ENCODE assay signal across 8 mouse cellular contexts in genomic region chr4:136163448-136163847, GRCm38 (mm10). TPM values are rescaled to one million over a fixed set of nuclear protein-coding genes. Genes with fewer than 3 reads are reported as not detected.
DNase-seq lines count a peak whose midpoint lies in the region; ATAC-seq and TF ChIP-seq lines count a peak whose summit lies in the region.

No protein-coding gene starts in this region.

- H3K36me3 ChIP-seq in E14TG2a.4 (ENCODE audit: insufficient read depth, low read length), result no peaks in the 10 kb centered on the region
- no peaks in the 10 kb centered on the region for H3K36me3 ChIP-seq in forebrain, postnatal 0 days (ENCODE audit: insufficient read depth)
- H3K36me3 ChIP-seq in lung, embryonic 14.5 days (ENCODE audit: insufficient read depth), result no peaks in the 10 kb centered on the region

- intact Hi-C loops in heart, postnatal 36 days (cut with DNase I), result loop anchor here (1.0 to 10.0 kb wide), 3 partner anchors 17 to 81 kb away; partner anchors contain the start of gene Tcea3

- DNase-seq in cerebellum, adult 18-20 months, result peak; percentile 70 to 82
- DNase-seq in forebrain, postnatal 0 days, result peak; percentile 90
- peak; percentile 90 to 92 for DNase-seq in heart, postnatal 36 days
- DNase-seq in layer of hippocampus, adult 2 months (ENCODE audit: low spot score in 2 of 2), result peak; percentile 79 to 88
- DNase-seq in lung, embryonic 14.5 days, result peak; percentile 94
- peak; percentile 78 to 83 for DNase-seq in thymus, adult 18-20 months

- no peak overlapping the region for H3K27ac ChIP-seq in forebrain, postnatal 0 days (ENCODE audit: low read depth, low read length)
- H3K27ac ChIP-seq in layer of hippocampus, adult 2 months, result no peak overlapping the region
- H3K27ac ChIP-seq in lung, embryonic 14.5 days (ENCODE audit: low read depth), result no peak overlapping the region
- no peak overlapping the region for H3K27ac ChIP-seq in olfactory bulb, adult 2 months (ENCODE audit: insufficient read depth, low read depth, low read length)

- no peak for TF ChIP-seq POLR2A in olfactory bulb, adult 2 months (IDR thresholded peaks at IDR 0.05; ENCODE audit: insufficient read depth, low read depth, low read length)

- no peaks in the 10 kb centered on the region for H3K9me3 ChIP-seq in E14TG2a.4 (ENCODE audit: low read length)
- H3K9me3 ChIP-seq in forebrain, postnatal 0 days (ENCODE audit: low read length), result no peaks in the 10 kb centered on the region
- no peaks in the 10 kb centered on the region for H3K9me3 ChIP-seq in lung, embryonic 14.5 days (ENCODE audit: low read depth, low read length)

- no peak overlapping the region for H3K4me3 ChIP-seq in E14TG2a.4 (replicated peaks; ENCODE audit: low read length)
- no peak overlapping the region for H3K4me3 ChIP-seq in forebrain, postnatal 0 days (ENCODE audit: low read depth, low read length)
- no peak overlapping the region for H3K4me3 ChIP-seq in layer of hippocampus, adult 2 months
- H3K4me3 ChIP-seq in lung, embryonic 14.5 days (ENCODE audit: low read depth, low read length), result no peak overlapping the region
- no peak overlapping the region for H3K4me3 ChIP-seq in olfactory bulb, adult 2 months (ENCODE audit: insufficient read depth, low read depth, low read length)

- peak; percentile 95 for TF ChIP-seq CTCF in E14TG2a.4 (conservative IDR thresholded peaks at IDR 0.05; ENCODE audit: low read length)
- peak; percentile 95 for TF ChIP-seq CTCF in forebrain, postnatal 0 days (IDR thresholded peaks at IDR 0.05; ENCODE audit: low read depth)
- TF ChIP-seq CTCF in layer of hippocampus, adult 2 months (conservative IDR thresholded peaks at IDR 0.05), result peak; percentile 99
- TF ChIP-seq CTCF in lung, embryonic 14.5 days (IDR thresholded peaks at IDR 0.05; ENCODE audit: low read depth), result peak; percentile 99
- TF ChIP-seq CTCF in olfactory bulb, adult 2 months (IDR thresholded peaks at IDR 0.05; ENCODE audit: insufficient read depth, low read depth, low read length), result peak; percentile 96

- peaks cover 42% of the 10 kb centered on the region for H3K4me1 ChIP-seq in E14TG2a.4 (replicated peaks; ENCODE audit: low read depth, low read length)
- H3K4me1 ChIP-seq in forebrain, postnatal 0 days (ENCODE audit: insufficient read depth), result no peaks in the 10 kb centered on the region
- H3K4me1 ChIP-seq in lung, embryonic 14.5 days (ENCODE audit: insufficient read depth), result no peaks in the 10 kb centered on the region
- H3K4me1 ChIP-seq in olfactory bulb, adult 2 months (ENCODE audit: control insufficient read depth, insufficient read depth, low read length), result peaks cover 10% of the 10 kb centered on the region

- no peak overlapping the region for H3K9ac ChIP-seq in forebrain, postnatal 0 days
- H3K9ac ChIP-seq in lung, embryonic 14.5 days, result no peak overlapping the region

- WGBS in forebrain, postnatal 0 days, result 1% methylated on average over 11 of the region's 11 CpGs
- 2% methylated on average over 11 of the region's 11 CpGs for WGBS in lung, embryonic 14.5 days
- 6% methylated on average over 11 of the region's 11 CpGs for WGBS in olfactory bulb, adult 2 months

- no peak overlapping the region for H3K4me2 ChIP-seq in forebrain, postnatal 0 days (ENCODE audit: low read depth)
- H3K4me2 ChIP-seq in lung, embryonic 14.5 days, result no peak overlapping the region

- no peaks in the 10 kb centered on the region for H3K27me3 ChIP-seq in E14TG2a.4 (ENCODE audit: insufficient read depth, low read length)
- H3K27me3 ChIP-seq in forebrain, postnatal 0 days (ENCODE audit: insufficient read depth, low read length), result no peaks in the 10 kb centered on the region
- no peaks in the 10 kb centered on the region for H3K27me3 ChIP-seq in lung, embryonic 14.5 days (ENCODE audit: insufficient read depth, low read length)

- peak; percentile 76 for ATAC-seq in forebrain, postnatal 0 days
- peak; percentile 72 for ATAC-seq in lung, embryonic 14.5 days (ENCODE audit: insufficient read depth)

RNA-seq across cellular contexts. Expression of gene E2f2, which starts 8.7 kb away (rescaled TPM):
- 0.85 and 1.2 TPM in 2 replicates for total RNA-seq in forebrain, postnatal 0 days (2014; rRNA removed)
- polyA plus RNA-seq in forebrain, postnatal 0 days (2015; fragmentation: Nextera tagmentation; extraction: Ambion mirVana), result 0.84 and 1.4 TPM in 2 replicates
- 1 to 10 TPM; 1.4 to 2.1 TPM for total RNA-seq in heart, postnatal 36 days (2021)
- total RNA-seq in layer of hippocampus, adult 2 months (2021), result 1 to 10 TPM in 1 of 2 experiments, under 1 TPM in 1; 0.74 to 1.5 TPM
- 5.5 and 6.5 TPM in 2 replicates for polyA plus RNA-seq in lung, embryonic 14.5 days (2014; fragmentation: Nextera tagmentation; extraction: Ambion mirVana)
- 129 TPM in 1 of 2 replicates, not detected in the other for polyA plus RNA-seq in olfactory bulb, adult 2 months (2012; ENCODE audit: insufficient read depth, insufficient read length, low replicate concordance, missing spikeins)

RNA-seq across cellular contexts. Expression of gene Id3, which starts 20.2 kb away (rescaled TPM):
- 134 and 153 TPM in 2 replicates for total RNA-seq in forebrain, postnatal 0 days (2014; rRNA removed)
- polyA plus RNA-seq in forebrain, postnatal 0 days (2015; fragmentation: Nextera tagmentation; extraction: Ambion mirVana), result 177 and 185 TPM in 2 replicates
- 10 to 100 TPM; 58.1 to 63.9 TPM for total RNA-seq in heart, postnatal 36 days (2021)
- 10 to 100 TPM; 45.1 to 47.4 TPM for total RNA-seq in layer of hippocampus, adult 2 months (2021)
- polyA plus RNA-seq in lung, embryonic 14.5 days (2014; fragmentation: Nextera tagmentation; extraction: Ambion mirVana), result 469 and 477 TPM in 2 replicates
- polyA plus RNA-seq in olfactory bulb, adult 2 months (2012; ENCODE audit: insufficient read depth, insufficient read length, low replicate concordance, missing spikeins), result not detected in 2 replicates

RNA-seq across cellular contexts. Expression of gene Asap3, which starts 42.7 kb away (rescaled TPM):
- 3.5 and 3.8 TPM in 2 replicates for total RNA-seq in forebrain, postnatal 0 days (2014; rRNA removed)
- polyA plus RNA-seq in forebrain, postnatal 0 days (2015; fragmentation: Nextera tagmentation; extraction: Ambion mirVana), result 2.0 and 2.5 TPM in 2 replicates
- 10 to 100 TPM in 1 of 2 experiments, 1 to 10 TPM in 1; 9.4 to 11.7 TPM for total RNA-seq in heart, postnatal 36 days (2021)
- 1 to 10 TPM; 2.5 to 3.1 TPM for total RNA-seq in layer of hippocampus, adult 2 months (2021)
- 4.4 and 5.4 TPM in 2 replicates for polyA plus RNA-seq in lung, embryonic 14.5 days (2014; fragmentation: Nextera tagmentation; extraction: Ambion mirVana)
- not detected in 2 replicates for polyA plus RNA-seq in olfactory bulb, adult 2 months (2012; ENCODE audit: insufficient read depth, insufficient read length, low replicate concordance, missing spikeins)
